Mouse (Mus musculus) lung, embryonic 14.5 days (tissue): Measurements from ENCODE around the gene Fth1. TPM values are rescaled to one million over a fixed set of nuclear protein-coding genes. Genes with fewer than 3 reads are reported as not detected.

Experiments
- ATAC-seq: fragments of 200-750 bp; cut with Nextera tagmentation; 2 replicates; pipeline ENCODE4 v1.8.0; 2017; ENCODE audit warnings: mild to moderate bottlenecking, moderate TSS enrichment, moderate library complexity; ENCODE audit not compliant: insufficient read depth
- DNase-seq: peaks from one replicate; pipeline ENCODE4 v3.0.0-alpha.2; 2015
- H3K27ac ChIP-seq: fragments of 300-500 bp; sonication (generic); 2 replicates; pipeline ENCODE4 v1.5.1; 2014; ENCODE audit warnings: low read depth, mild to moderate bottlenecking, moderate library complexity
- H3K27me3 ChIP-seq: fragments of 300-500 bp; sonication (generic); 2 replicates; pipeline ENCODE4 v1.6.1; 2014; ENCODE audit warnings: low read length, control low read depth; ENCODE audit not compliant: insufficient read depth
- H3K36me3 ChIP-seq: fragments of 300-500 bp; sonication (generic); 2 replicates; pipeline ENCODE4 v1.6.1; 2014; ENCODE audit warnings: control low read depth; ENCODE audit not compliant: insufficient read depth
- H3K4me1 ChIP-seq: fragments of 300-500 bp; sonication (generic); 2 replicates; pipeline ENCODE4 v1.6.1; 2014; ENCODE audit warnings: antibody characterized with exemption, control low read depth; ENCODE audit not compliant: insufficient read depth
- H3K4me2 ChIP-seq: fragments of 300-500 bp; sonication (generic); 2 replicates; pipeline ENCODE4 v1.6.1; 2014; ENCODE audit warnings: mild to moderate bottlenecking
- H3K4me3 ChIP-seq: fragments of 300-500 bp; sonication (generic); 2 replicates; pipeline ENCODE4 v1.5.1; 2014; ENCODE audit warnings: low read depth, low read length
- H3K9ac ChIP-seq: fragments of 300-500 bp; sonication (generic); 2 replicates; pipeline ENCODE4 v1.6.1; 2014
- H3K9me3 ChIP-seq: fragments of 300-500 bp; sonication (generic); 2 replicates; pipeline ENCODE4 v1.6.1; 2016; ENCODE audit warnings: low read depth, low read length, control low read depth
- CTCF ChIP-seq: IDR thresholded peaks from 2 replicates; pipeline ENCODE4 v1.5.1; 2016; ENCODE audit warnings: antibody characterized with exemption, low read depth
- WGBS: fragments of 180-500 bp; shearing (Covaris S2); extraction: QIAGEN DNeasy Blood & Tissue Kit; methylation state at CpG from one replicate; pipeline ENCODE4 v1.1.7; 2014; 5-methylcytosine and 5-hydroxymethylcytosine counted together
- polyA plus RNA-seq: library from polyadenylated mRNA; unstranded; fragments of >200 nt; fragmentation: Nextera tagmentation; extraction: Ambion mirVana; gene quantifications from 2 replicates; pipeline ENCODE4 v1.2.1, GENCODE M21; 2014

Fth1 gene
- polyA plus RNA-seq, 1 experiment from 2014 or later, result 1,692 TPM

GRCm38 (mm10) chr19:10025169-10025875, 44.9 kb downstream of the Fth1 start:
- TF ChIP-seq CTCF, result no peak
- DNase-seq (peak; percentile 86), ATAC-seq (peak; percentile 80)
- Histone ChIP-seq H3K4me1 (peaks cover 21% of the 10 kb centered on the region), H3K4me2 (peak overlapping the region; percentile 34), H3K9me3 (no peaks in the 10 kb centered on the region), H3K27ac (peak overlapping the region; percentile 92), H3K9ac (peak overlapping the region; percentile 18; the same call in 1 of the 2 replicates), H3K4me3 (no peak overlapping the region), H3K36me3 (peaks cover 22% of the 10 kb centered on the region), H3K27me3 (no peaks in the 10 kb centered on the region)
- WGBS, result 9% methylated on average over 8 of the region's 8 CpGs

- no peak for ATAC-seq
- Histone ChIP-seq H3K4me1 (peaks cover 11% of the 10 kb centered on the region), H3K27me3 (no peaks in the 10 kb centered on the region), H3K4me2 (no peak overlapping the region), H3K36me3 (peaks cover 36% of the 10 kb centered on the region), H3K9ac (no peak overlapping the region), H3K4me3 (no peak overlapping the region), H3K27ac (no peak overlapping the region), H3K9me3 (no peaks in the 10 kb centered on the region)
- no peak for TF ChIP-seq CTCF
- 83% methylated on average over 2 of the region's 2 CpGs for WGBS
- DNase-seq, result no peak
Measured at GRCm38 (mm10) chr19:10029746-10030145, 49.3 kb downstream of the Fth1 start.

GRCm38 (mm10) chr19:10033211-10033973, 53.0 kb downstream of the Fth1 start:
- WGBS, result 40% methylated on average over 8 of the region's 8 CpGs
- Histone ChIP-seq H3K36me3 (peaks cover 30% of the 10 kb centered on the region), H3K4me2 (no peak overlapping the region), H3K9ac (no peak overlapping the region), H3K4me1 (peaks cover 8% of the 10 kb centered on the region; the same call in 1 of the 2 replicates), H3K27ac (no peak overlapping the region), H3K27me3 (no peaks in the 10 kb centered on the region), H3K4me3 (no peak overlapping the region), H3K9me3 (no peaks in the 10 kb centered on the region)
- peak; percentile 88 for DNase-seq
- peak; percentile 39; the same call in 1 of the 2 replicates for ATAC-seq
- peak; percentile 94 for TF ChIP-seq CTCF

- no peak for DNase-seq
- H3K4me3 ChIP-seq, result no peak overlapping the region
- peaks cover 29% of the 10 kb centered on the region for H3K36me3 ChIP-seq
- peaks cover 15% of the 10 kb centered on the region for H3K4me1 ChIP-seq
- no peak overlapping the region for H3K27ac ChIP-seq
- no peak for ATAC-seq
- H3K4me2 ChIP-seq, result no peak overlapping the region
- no peaks in the 10 kb centered on the region for H3K27me3 ChIP-seq
- no peaks in the 10 kb centered on the region for H3K9me3 ChIP-seq
- no peak for TF ChIP-seq CTCF
- no peak overlapping the region for H3K9ac ChIP-seq
- 83% methylated on average over 5 of the region's 5 CpGs for WGBS
Measured at GRCm38 (mm10) chr19:10034356-10034755, 54.0 kb downstream of the Fth1 start.

Other genes with a start within 250 kb of the Fth1 start
- gene Scgb2a2, start 133.0 kb upstream of the Fth1 start, polyA plus RNA-seq, result not detected in 2 replicates
- gene Incenp, start 81.0 kb upstream of the Fth1 start, polyA plus RNA-seq, result 120 and 137 TPM in 2 replicates
- gene Best1, start 21.0 kb downstream of the Fth1 start, polyA plus RNA-seq, result 1.0 and 1.4 TPM in 2 replicates
- 30.9 and 34.0 TPM in 2 replicates for gene Rab3il1, start 21.1 kb downstream of the Fth1 start, polyA plus RNA-seq
- 31.1 and 38.8 TPM in 2 replicates for gene Fads3, start 61.0 kb downstream of the Fth1 start, polyA plus RNA-seq
- gene Fads2, start 121.1 kb downstream of the Fth1 start, polyA plus RNA-seq, result 38.3 and 40.5 TPM in 2 replicates
- gene Fads1, start 202.3 kb downstream of the Fth1 start, polyA plus RNA-seq, result 112 and 117 TPM in 2 replicates
- gene Tmem258, start 223.4 kb downstream of the Fth1 start, polyA plus RNA-seq, result 449 and 486 TPM in 2 replicates
- gene Fen1, start 223.6 kb downstream of the Fth1 start, polyA plus RNA-seq, result 113 and 114 TPM in 2 replicates